Mouse (Mus musculus): Measurements from ENCODE around the gene Sorcs3.

Gene Sorcs3

DNA sequence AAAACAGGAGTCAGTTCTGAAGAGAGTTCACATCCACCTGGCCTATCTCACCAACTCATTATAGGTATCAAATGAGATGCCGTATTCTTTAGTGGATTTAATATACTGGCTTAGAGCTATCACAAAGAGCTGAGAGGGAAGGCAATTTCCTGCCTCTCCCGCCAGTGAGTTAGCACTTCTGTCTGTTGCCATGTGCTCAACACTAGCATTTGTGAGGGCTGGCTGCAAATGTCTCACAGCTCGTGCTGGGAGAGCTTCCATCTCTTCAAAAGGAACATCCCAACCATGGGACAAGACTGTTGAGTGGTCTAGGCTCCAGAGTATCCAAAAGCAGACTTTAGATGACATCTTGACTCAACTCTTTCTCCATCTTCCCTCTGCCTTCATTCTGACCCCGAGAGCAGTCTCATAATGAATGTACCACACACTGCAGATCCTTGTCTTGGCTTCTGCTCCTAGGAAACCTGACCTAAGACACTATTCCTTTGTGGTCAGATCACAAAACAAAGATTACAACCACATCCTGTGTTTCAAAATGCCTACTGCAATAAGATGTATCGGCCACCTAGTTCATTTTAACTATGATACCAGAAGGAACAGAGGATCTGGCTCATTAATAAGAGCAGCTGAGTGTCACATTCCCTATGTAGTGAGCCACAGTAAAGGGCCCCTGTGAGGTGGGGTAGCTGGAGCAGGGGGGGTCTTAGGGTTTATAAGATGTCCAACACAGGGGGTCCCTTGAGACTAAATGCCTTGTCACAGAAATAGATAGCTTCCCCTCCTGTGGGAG is 614.9 kb downstream of the Sorcs3 start:
- DNase-seq (ENCODE audit: extremely low read depth, low read depth) = no peak

DNA sequence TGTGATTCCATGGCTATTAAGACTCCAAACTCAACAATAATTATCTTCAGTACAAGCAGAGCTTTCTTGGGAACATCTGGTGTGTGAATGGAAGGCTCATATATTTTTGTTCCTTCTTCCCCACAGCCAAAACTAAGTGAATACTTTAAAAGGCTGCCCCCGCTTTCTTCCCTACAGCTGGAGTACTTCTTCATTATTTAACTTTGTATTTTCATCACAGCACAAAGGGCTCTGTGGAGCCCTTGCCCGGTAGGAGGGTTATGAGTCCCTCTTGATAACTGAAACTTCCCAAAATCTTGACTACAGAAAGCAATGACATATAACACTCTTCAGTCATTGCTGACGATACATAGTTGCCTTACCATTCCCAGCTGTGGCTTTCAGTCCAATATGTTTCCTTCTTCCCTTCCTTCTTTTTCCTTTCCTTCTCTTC is 615.5 kb downstream of the Sorcs3 start:
- no peak for DNase-seq (ENCODE audit: extremely low read depth, low read depth)

DNA sequence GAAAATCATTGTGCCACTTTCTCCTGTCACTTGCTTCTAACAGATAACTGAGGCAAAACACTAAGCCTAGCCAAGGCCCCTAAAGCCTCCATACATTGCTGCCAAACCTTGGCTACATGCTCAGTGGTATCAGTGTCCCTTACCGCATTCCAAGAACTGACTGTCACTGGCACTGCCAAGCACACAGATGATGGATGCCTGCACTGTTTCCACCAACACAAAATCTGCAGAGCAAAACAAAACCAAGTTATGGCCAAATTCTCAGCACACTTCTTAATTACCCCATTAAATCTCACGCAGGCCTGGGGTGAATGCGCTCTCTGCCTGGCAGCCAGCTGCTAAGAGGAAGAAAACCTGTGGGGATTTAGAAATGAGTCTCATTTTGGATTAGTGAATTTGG is 628.5 kb downstream of the Sorcs3 start:
- no peak for DNase-seq (ENCODE audit: extremely low read depth, low read depth)

DNA sequence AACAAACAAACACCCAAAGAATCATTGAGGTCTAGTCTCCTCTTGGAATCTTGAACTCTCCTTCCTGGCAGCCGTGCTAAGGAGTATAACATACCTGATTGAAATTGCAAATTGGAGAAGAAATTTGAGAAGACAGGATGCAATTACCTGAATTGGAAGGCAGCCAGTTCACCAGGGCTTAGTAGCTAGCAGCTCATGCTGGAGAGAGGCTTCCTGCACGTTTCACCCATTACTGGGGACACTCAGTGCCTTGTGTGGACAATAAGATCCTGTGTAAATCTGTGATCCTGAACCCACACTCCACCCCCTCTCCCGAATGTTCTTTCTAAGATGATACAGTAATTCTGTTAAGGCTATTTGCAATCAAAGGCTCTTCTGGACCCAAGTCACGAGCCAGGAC is 633.6 kb downstream of the Sorcs3 start:
- DNase-seq (ENCODE audit: extremely low read depth, low read depth) = no peak

DNA sequence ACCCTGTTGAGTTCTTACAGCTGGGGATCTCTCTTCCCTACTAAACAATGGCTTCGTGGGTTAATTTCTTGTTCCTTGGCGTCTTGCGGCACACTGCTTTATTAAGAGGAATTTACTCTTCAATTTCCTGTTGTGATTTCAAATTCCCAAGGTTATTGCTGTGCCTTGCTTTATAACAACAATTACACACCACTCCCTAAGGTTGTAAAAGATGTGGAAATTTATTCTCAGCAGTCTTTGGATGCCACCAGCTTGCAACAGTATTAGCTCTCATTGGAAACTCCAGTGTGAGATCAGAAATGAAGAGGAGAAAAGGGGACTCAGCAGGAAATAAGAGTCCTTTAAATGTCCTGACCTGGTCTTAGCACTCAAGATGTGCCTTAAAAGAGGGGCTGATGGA is 641.9 kb downstream of the Sorcs3 start:
- no peak for DNase-seq (ENCODE audit: extremely low read depth, low read depth)

DNA sequence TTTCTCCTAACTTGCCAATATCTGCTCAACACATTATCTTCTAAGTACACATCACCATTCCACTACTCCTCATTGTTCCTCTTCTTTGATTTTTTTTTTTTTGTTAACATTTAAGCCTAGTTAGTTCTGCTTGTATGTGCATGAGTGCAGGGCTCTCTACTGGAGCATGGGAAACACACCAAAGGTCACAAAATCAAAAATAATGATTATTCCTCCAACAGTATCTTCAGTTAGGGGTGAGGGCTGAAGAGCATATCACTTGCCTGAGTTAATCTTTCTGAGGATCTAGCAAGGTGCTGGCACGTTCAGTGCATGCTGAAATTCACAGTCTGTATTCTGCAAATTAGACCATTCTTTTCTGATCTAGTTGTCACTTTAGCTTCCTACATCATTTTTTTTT is 644.6 kb downstream of the Sorcs3 start:
- no peak for DNase-seq (ENCODE audit: extremely low read depth, low read depth)
